Mouse (Mus musculus): ENCODE measurements around the gene 4930558K02Rik. TPM values are rescaled to one million over a fixed set of nuclear protein-coding genes. Genes with fewer than 3 reads are reported as not detected.

Gene 4930558K02Rik
- total and polyA plus RNA-seq, 2 experiments from 2014 or later: 0.19 TPM; not detected in 1

GRCm38 (mm10) chr1:161917940-161918484 lies 61.4 kb downstream of the 4930558K02Rik start:
- TF ChIP-seq CTCF (IDR thresholded peaks at IDR 0.05; ENCODE audit: low read depth): no peak
- no peak overlapping the region for H3K9ac ChIP-seq (replicated peaks; ENCODE audit: low read length)
- DNase-seq (ENCODE audit: low spot score): no peak
- no peak for ATAC-seq
- H3K4me2 ChIP-seq (ENCODE audit: low read depth, low read length): no peak overlapping the region
- no peaks in the 10 kb centered on the region for H3K27me3 ChIP-seq (ENCODE audit: insufficient read depth, low read length)
- H3K4me3 ChIP-seq (ENCODE audit: low read length): no peak overlapping the region
- H3K9me3 ChIP-seq (ENCODE audit: low read length): no peaks in the 10 kb centered on the region
- no peak overlapping the region for H3K27ac ChIP-seq
- H3K36me3 ChIP-seq (ENCODE audit: insufficient read depth, low read length): no peaks in the 10 kb centered on the region
- no peaks in the 10 kb centered on the region for H3K4me1 ChIP-seq (ENCODE audit: insufficient read depth, low read length)
- WGBS: 88% methylated on average over 3 of the region's 3 CpGs

- no peaks in the 10 kb centered on the region for H3K36me3 ChIP-seq (ENCODE audit: insufficient read depth, low read length)
- ATAC-seq (peak; percentile 77; the same call in 1 of the 2 replicates), DNase-seq (ENCODE audit: low spot score) (peak; percentile 7)
- no peaks in the 10 kb centered on the region for H3K27me3 ChIP-seq (ENCODE audit: insufficient read depth, low read length)
- H3K9me3 ChIP-seq (ENCODE audit: low read length): no peaks in the 10 kb centered on the region
- H3K9ac ChIP-seq (replicated peaks; ENCODE audit: low read length): no peak overlapping the region
- H3K4me3 ChIP-seq (ENCODE audit: low read length): no peak overlapping the region
- 43% methylated on average over 3 of the region's 3 CpGs for WGBS
- H3K4me1 ChIP-seq (ENCODE audit: insufficient read depth, low read length): no peaks in the 10 kb centered on the region
- TF ChIP-seq CTCF (IDR thresholded peaks at IDR 0.05; ENCODE audit: low read depth): no peak
- no peak overlapping the region for H3K4me2 ChIP-seq (ENCODE audit: low read depth, low read length)
- no peak overlapping the region for H3K27ac ChIP-seq
Measured at GRCm38 (mm10) chr1:161916036-161916435, 63.4 kb downstream of the 4930558K02Rik start.

- Histone ChIP-seq H3K9me3 (ENCODE audit: low read length) (no peaks in the 10 kb centered on the region), H3K9ac (replicated peaks; ENCODE audit: low read length) (no peak overlapping the region), H3K4me3 (ENCODE audit: low read length) (no peak overlapping the region), H3K4me2 (ENCODE audit: low read depth, low read length) (no peak overlapping the region), H3K36me3 (ENCODE audit: insufficient read depth, low read length) (no peaks in the 10 kb centered on the region), H3K27me3 (ENCODE audit: insufficient read depth, low read length) (no peaks in the 10 kb centered on the region), H3K27ac (no peak overlapping the region), H3K4me1 (ENCODE audit: insufficient read depth, low read length) (no peaks in the 10 kb centered on the region)
- WGBS: 71% methylated on average over 7 of the region's 7 CpGs
- TF ChIP-seq CTCF (IDR thresholded peaks at IDR 0.05; ENCODE audit: low read depth): no peak
- DNase-seq (ENCODE audit: low spot score) (no peak), ATAC-seq (no peak)
Measured at GRCm38 (mm10) chr1:161913648-161913984, 65.8 kb downstream of the 4930558K02Rik start.

- H3K27me3 ChIP-seq (ENCODE audit: insufficient read depth, low read length): no peaks in the 10 kb centered on the region
- H3K36me3 ChIP-seq (ENCODE audit: insufficient read depth, low read length): no peaks in the 10 kb centered on the region
- H3K27ac ChIP-seq: no peak overlapping the region
- ATAC-seq (no peak), DNase-seq (ENCODE audit: low spot score) (no peak)
- H3K9me3 ChIP-seq (ENCODE audit: low read length): no peaks in the 10 kb centered on the region
- no peaks in the 10 kb centered on the region for H3K4me1 ChIP-seq (ENCODE audit: insufficient read depth, low read length)
- 68% methylated on average over 4 of the region's 4 CpGs for WGBS
- no peak overlapping the region for H3K4me3 ChIP-seq (ENCODE audit: low read length)
- no peak overlapping the region for H3K4me2 ChIP-seq (ENCODE audit: low read depth, low read length)
- H3K9ac ChIP-seq (replicated peaks; ENCODE audit: low read length): no peak overlapping the region
- no peak for TF ChIP-seq CTCF (IDR thresholded peaks at IDR 0.05; ENCODE audit: low read depth)
Measured at GRCm38 (mm10) chr1:161912940-161913647, 66.3 kb downstream of the 4930558K02Rik start.

- H3K36me3 ChIP-seq (ENCODE audit: insufficient read depth, low read length): no peaks in the 10 kb centered on the region
- 71% methylated on average over 8 of the region's 8 CpGs for WGBS
- TF ChIP-seq CTCF (IDR thresholded peaks at IDR 0.05; ENCODE audit: low read depth): no peak
- no peak overlapping the region for H3K9ac ChIP-seq (replicated peaks; ENCODE audit: low read length)
- H3K27me3 ChIP-seq (ENCODE audit: insufficient read depth, low read length): no peaks in the 10 kb centered on the region
- H3K4me1 ChIP-seq (ENCODE audit: insufficient read depth, low read length): no peaks in the 10 kb centered on the region
- no peaks in the 10 kb centered on the region for H3K9me3 ChIP-seq (ENCODE audit: low read length)
- DNase-seq (ENCODE audit: low spot score) (no peak), ATAC-seq (no peak)
- no peak overlapping the region for H3K4me2 ChIP-seq (ENCODE audit: low read depth, low read length)
- no peak overlapping the region for H3K4me3 ChIP-seq (ENCODE audit: low read length)
- no peak overlapping the region for H3K27ac ChIP-seq
Measured at GRCm38 (mm10) chr1:161909074-161909473, 70.4 kb downstream of the 4930558K02Rik start.

GRCm38 (mm10) chr1:161907795-161908457 lies 71.5 kb downstream of the 4930558K02Rik start:
- Histone ChIP-seq H3K36me3 (ENCODE audit: insufficient read depth, low read length) (no peaks in the 10 kb centered on the region), H3K27me3 (ENCODE audit: insufficient read depth, low read length) (no peaks in the 10 kb centered on the region), H3K27ac (no peak overlapping the region), H3K4me2 (ENCODE audit: low read depth, low read length) (no peak overlapping the region), H3K4me3 (ENCODE audit: low read length) (no peak overlapping the region), H3K4me1 (ENCODE audit: insufficient read depth, low read length) (no peaks in the 10 kb centered on the region), H3K9ac (replicated peaks; ENCODE audit: low read length) (no peak overlapping the region), H3K9me3 (ENCODE audit: low read length) (no peaks in the 10 kb centered on the region)
- no peak for TF ChIP-seq CTCF (IDR thresholded peaks at IDR 0.05; ENCODE audit: low read depth)
- WGBS: 58% methylated on average over 2 of the region's 2 CpGs
- DNase-seq (ENCODE audit: low spot score) (no peak), ATAC-seq (no peak)

- Histone ChIP-seq H3K4me1 (ENCODE audit: insufficient read depth, low read length) (no peaks in the 10 kb centered on the region), H3K27me3 (ENCODE audit: insufficient read depth, low read length) (no peaks in the 10 kb centered on the region), H3K27ac (no peak overlapping the region), H3K9me3 (ENCODE audit: low read length) (no peaks in the 10 kb centered on the region), H3K36me3 (ENCODE audit: insufficient read depth, low read length) (no peaks in the 10 kb centered on the region), H3K9ac (replicated peaks; ENCODE audit: low read length) (no peak overlapping the region), H3K4me3 (ENCODE audit: low read length) (no peak overlapping the region), H3K4me2 (ENCODE audit: low read depth, low read length) (no peak overlapping the region)
- DNase-seq (ENCODE audit: low spot score) (no peak), ATAC-seq (no peak)
- no peak for TF ChIP-seq CTCF (IDR thresholded peaks at IDR 0.05; ENCODE audit: low read depth)
- WGBS: 91% methylated on average over 4 of the region's 4 CpGs
Measured at GRCm38 (mm10) chr1:161907111-161907510, 72.3 kb downstream of the 4930558K02Rik start.
